Mouse (Mus musculus): ENCODE measurements around the gene Tmem171. TPM values are rescaled to one million over a fixed set of nuclear protein-coding genes. Genes with fewer than 3 reads are reported as not detected.

The Tmem171 gene
- not detected in 2 replicates for polyA plus RNA-seq (2016; fragmentation: Nextera tagmentation; extraction: Ambion mirVana)

- peak within 1 kb of the TSS; percentile 71 for H3K27ac ChIP-seq (replicated peaks)
- DNase-seq (ENCODE audit: low spot score), result peak; percentile 43
- WGBS, result 4% methylated on average over 44 of the region's 44 CpGs
- no peaks in the 10 kb centered on the region for H3K9me3 ChIP-seq
- H3K27me3 ChIP-seq (replicated peaks; ENCODE audit: low read depth, poor library complexity, severe bottlenecking), result peaks cover 62% of the 10 kb centered on the region
- no peaks in the 10 kb centered on the region for H3K36me3 ChIP-seq (replicated peaks)
- H3K4me1 ChIP-seq, result peaks cover 22% of the 10 kb centered on the region
- H3K4me3 ChIP-seq, result peak within 1 kb of the TSS; percentile 57
Measured at GRCm38 (mm10) chr13:98694773-98695314, at the start of gene Tmem171. Gene Tmem171, minus strand, starts transcription at chr13:98694834.

GRCm38 (mm10) chr13:98743829-98744228 is 49.2 kb upstream of the Tmem171 start:
- Histone ChIP-seq H3K4me3 (no peak overlapping the region), H3K9me3 (no peaks in the 10 kb centered on the region), H3K27me3 (replicated peaks; ENCODE audit: low read depth, poor library complexity, severe bottlenecking) (no peaks in the 10 kb centered on the region), H3K36me3 (replicated peaks) (peaks cover 80% of the 10 kb centered on the region), H3K27ac (replicated peaks) (no peak overlapping the region), H3K4me1 (no peaks in the 10 kb centered on the region)
- DNase-seq (ENCODE audit: low spot score), result no peak

- Histone ChIP-seq H3K4me3 (no peak overlapping the region), H3K4me1 (no peaks in the 10 kb centered on the region), H3K9me3 (no peaks in the 10 kb centered on the region), H3K36me3 (replicated peaks) (peaks cover 80% of the 10 kb centered on the region), H3K27me3 (replicated peaks; ENCODE audit: low read depth, poor library complexity, severe bottlenecking) (no peaks in the 10 kb centered on the region), H3K27ac (replicated peaks) (no peak overlapping the region)
- no peak for DNase-seq (ENCODE audit: low spot score)
- 92% methylated on average over 6 of the region's 6 CpGs for WGBS
Measured at GRCm38 (mm10) chr13:98743214-98743613, 48.6 kb upstream of the Tmem171 start.

GRCm38 (mm10) chr13:98738213-98738612 is 43.6 kb upstream of the Tmem171 start:
- Histone ChIP-seq H3K4me1 (no peaks in the 10 kb centered on the region), H3K9me3 (no peaks in the 10 kb centered on the region), H3K36me3 (replicated peaks) (peaks cover 69% of the 10 kb centered on the region), H3K27ac (replicated peaks) (no peak overlapping the region), H3K27me3 (replicated peaks; ENCODE audit: low read depth, poor library complexity, severe bottlenecking) (no peaks in the 10 kb centered on the region), H3K4me3 (no peak overlapping the region)
- no peak for DNase-seq (ENCODE audit: low spot score)
- WGBS, result 89% methylated on average over 2 of the region's 2 CpGs

GRCm38 (mm10) chr13:98733292-98733691 is 38.7 kb upstream of the Tmem171 start:
- H3K9me3 ChIP-seq, result no peaks in the 10 kb centered on the region
- H3K4me1 ChIP-seq, result no peaks in the 10 kb centered on the region
- 81% methylated on average over 3 of the region's 3 CpGs for WGBS
- H3K27ac ChIP-seq (replicated peaks), result no peak overlapping the region
- H3K36me3 ChIP-seq (replicated peaks), result peaks cover 80% of the 10 kb centered on the region
- no peak overlapping the region for H3K4me3 ChIP-seq
- H3K27me3 ChIP-seq (replicated peaks; ENCODE audit: low read depth, poor library complexity, severe bottlenecking), result no peaks in the 10 kb centered on the region
- no peak for DNase-seq (ENCODE audit: low spot score)

GRCm38 (mm10) chr13:98729271-98730062 is 34.8 kb upstream of the Tmem171 start:
- Histone ChIP-seq H3K36me3 (replicated peaks) (peaks cover 90% of the 10 kb centered on the region), H3K4me3 (no peak overlapping the region), H3K27ac (replicated peaks) (no peak overlapping the region), H3K9me3 (no peaks in the 10 kb centered on the region), H3K27me3 (replicated peaks; ENCODE audit: low read depth, poor library complexity, severe bottlenecking) (no peaks in the 10 kb centered on the region), H3K4me1 (no peaks in the 10 kb centered on the region)
- no peak for DNase-seq (ENCODE audit: low spot score)
- WGBS, result 86% methylated on average over 1 of the region's 1 CpGs

- H3K9me3 ChIP-seq, result no peaks in the 10 kb centered on the region
- no peak overlapping the region for H3K27ac ChIP-seq (replicated peaks)
- H3K4me1 ChIP-seq, result no peaks in the 10 kb centered on the region
- WGBS, result 69% methylated on average over 4 of the region's 4 CpGs
- H3K27me3 ChIP-seq (replicated peaks; ENCODE audit: low read depth, poor library complexity, severe bottlenecking), result no peaks in the 10 kb centered on the region
- no peak for DNase-seq (ENCODE audit: low spot score)
- H3K4me3 ChIP-seq, result no peak overlapping the region
- peaks cover 78% of the 10 kb centered on the region for H3K36me3 ChIP-seq (replicated peaks)
Measured at GRCm38 (mm10) chr13:98726494-98726893, 31.9 kb upstream of the Tmem171 start.

GRCm38 (mm10) chr13:98723430-98723829 is 28.8 kb upstream of the Tmem171 start:
- 88% methylated on average over 1 of the region's 1 CpGs for WGBS
- Histone ChIP-seq H3K9me3 (no peaks in the 10 kb centered on the region), H3K4me1 (no peaks in the 10 kb centered on the region), H3K4me3 (no peak overlapping the region), H3K27ac (replicated peaks) (no peak overlapping the region), H3K27me3 (replicated peaks; ENCODE audit: low read depth, poor library complexity, severe bottlenecking) (no peaks in the 10 kb centered on the region), H3K36me3 (replicated peaks) (peaks cover 52% of the 10 kb centered on the region)
- no peak for DNase-seq (ENCODE audit: low spot score)

- Histone ChIP-seq H3K27me3 (replicated peaks; ENCODE audit: low read depth, poor library complexity, severe bottlenecking) (no peaks in the 10 kb centered on the region), H3K36me3 (replicated peaks) (peaks cover 41% of the 10 kb centered on the region), H3K9me3 (no peaks in the 10 kb centered on the region), H3K4me3 (no peak overlapping the region), H3K4me1 (no peaks in the 10 kb centered on the region), H3K27ac (replicated peaks) (no peak overlapping the region)
- no peak for DNase-seq (ENCODE audit: low spot score)
- WGBS, result 51% methylated on average over 1 of the region's 1 CpGs
Measured at GRCm38 (mm10) chr13:98722296-98722695, 27.7 kb upstream of the Tmem171 start.

- Histone ChIP-seq H3K4me1 (no peaks in the 10 kb centered on the region), H3K4me3 (no peak overlapping the region), H3K36me3 (replicated peaks) (peaks cover 1% of the 10 kb centered on the region), H3K27me3 (replicated peaks; ENCODE audit: low read depth, poor library complexity, severe bottlenecking) (no peaks in the 10 kb centered on the region), H3K9me3 (no peaks in the 10 kb centered on the region), H3K27ac (replicated peaks) (no peak overlapping the region)
- DNase-seq (ENCODE audit: low spot score), result no peak
- 92% methylated on average over 8 of the region's 8 CpGs for WGBS
Measured at GRCm38 (mm10) chr13:98716176-98716575, 21.5 kb upstream of the Tmem171 start.

GRCm38 (mm10) chr13:98715443-98715990 is 20.9 kb upstream of the Tmem171 start:
- Histone ChIP-seq H3K4me3 (no peak overlapping the region), H3K36me3 (replicated peaks) (no peaks in the 10 kb centered on the region), H3K4me1 (no peaks in the 10 kb centered on the region), H3K27me3 (replicated peaks; ENCODE audit: low read depth, poor library complexity, severe bottlenecking) (no peaks in the 10 kb centered on the region), H3K27ac (replicated peaks) (no peak overlapping the region), H3K9me3 (no peaks in the 10 kb centered on the region)
- WGBS, result 93% methylated on average over 6 of the region's 6 CpGs
- DNase-seq (ENCODE audit: low spot score), result no peak

GRCm38 (mm10) chr13:98710655-98711054 is 16.0 kb upstream of the Tmem171 start:
- no peak overlapping the region for H3K4me3 ChIP-seq

GRCm38 (mm10) chr13:98710236-98710635 is 15.6 kb upstream of the Tmem171 start:
- Histone ChIP-seq H3K36me3 (replicated peaks) (no peaks in the 10 kb centered on the region), H3K4me3 (no peak overlapping the region), H3K27ac (replicated peaks) (no peak overlapping the region), H3K4me1 (no peaks in the 10 kb centered on the region), H3K9me3 (no peaks in the 10 kb centered on the region), H3K27me3 (replicated peaks; ENCODE audit: low read depth, poor library complexity, severe bottlenecking) (no peaks in the 10 kb centered on the region)
- DNase-seq (ENCODE audit: low spot score), result no peak
- WGBS, result 82% methylated on average over 8 of the region's 8 CpGs

More at GRCm38 (mm10) chr13:98710655-98711054, 16.0 kb upstream of the Tmem171 start:
- Histone ChIP-seq H3K27ac (replicated peaks) (no peak overlapping the region), H3K27me3 (replicated peaks; ENCODE audit: low read depth, poor library complexity, severe bottlenecking) (no peaks in the 10 kb centered on the region), H3K9me3 (no peaks in the 10 kb centered on the region), H3K4me1 (no peaks in the 10 kb centered on the region), H3K36me3 (replicated peaks) (no peaks in the 10 kb centered on the region)
- 96% methylated on average over 1 of the region's 1 CpGs for WGBS
- DNase-seq (ENCODE audit: low spot score), result no peak
